Mouse (Mus musculus) liver, embryonic 16.5 days (tissue): ENCODE data around the gene Helq. TPM values are rescaled to one million over a fixed set of nuclear protein-coding genes. Genes with fewer than 3 reads are reported as not detected.

Experiments
- ATAC-seq: fragments of 200-750 bp; cut with Nextera tagmentation; 2 replicates; pipeline ENCODE4 v1.8.0; 2017; ENCODE audit warnings: low read depth, mild to moderate bottlenecking, moderate number of reproducible peaks, moderate library complexity
- H3K27ac ChIP-seq: fragments of 300-500 bp; sonication (generic); 2 replicates; pipeline ENCODE4 v1.5.1; 2014; ENCODE audit warnings: mild to moderate bottlenecking, low read length
- H3K27me3 ChIP-seq: fragments of 300-500 bp; sonication (generic); 2 replicates; pipeline ENCODE4 v1.6.1; 2014; ENCODE audit warnings: low read depth, low read length, mixed read lengths; ENCODE audit not compliant: control insufficient read depth, insufficient read depth
- H3K36me3 ChIP-seq: fragments of 300-500 bp; sonication (generic); 2 replicates; pipeline ENCODE4 v1.6.1; 2014; ENCODE audit warnings: mild to moderate bottlenecking; ENCODE audit not compliant: control insufficient read depth, insufficient read depth
- H3K4me1 ChIP-seq: fragments of 300-500 bp; sonication (generic); 2 replicates; pipeline ENCODE4 v1.6.1; 2014; ENCODE audit warnings: low read depth, low read length, mixed read lengths; ENCODE audit not compliant: control insufficient read depth
- H3K4me2 ChIP-seq: fragments of 300-500 bp; sonication (generic); 2 replicates; pipeline ENCODE4 v1.6.1; 2014; ENCODE audit warnings: low read depth, low read length, mixed read lengths
- H3K4me3 ChIP-seq: fragments of 300-500 bp; sonication (generic); 2 replicates; pipeline ENCODE4 v1.5.1; 2014; ENCODE audit warnings: low read depth, mild to moderate bottlenecking, low read length
- H3K9ac ChIP-seq: fragments of 300-500 bp; sonication (generic); 2 replicates; pipeline ENCODE4 v1.6.1; 2014; ENCODE audit warnings: low read depth, low read length
- H3K9me3 ChIP-seq: fragments of 300-500 bp; sonication (generic); replicated peaks from 2 replicates; pipeline ENCODE4 v1.6.1; 2016; ENCODE audit warnings: low read length; ENCODE audit not compliant: control insufficient read depth
- WGBS: fragments of 180-500 bp; shearing (Covaris S2); extraction: QIAGEN DNeasy Blood & Tissue Kit; methylation state at CpG from one replicate; pipeline ENCODE4 v1.1.7; 2014; ENCODE audit not compliant: insufficient replicate concordance; 5-methylcytosine and 5-hydroxymethylcytosine counted together
- polyA plus RNA-seq: library from polyadenylated mRNA; unstranded; fragments of >200 nt; fragmentation: Nextera tagmentation; extraction: Ambion mirVana; gene quantifications from 2 replicates; pipeline ENCODE4 v1.2.1, GENCODE M21; 2015

Gene Helq
- polyA plus RNA-seq, 1 experiment from 2014 or later = 8.4 TPM

DNA sequence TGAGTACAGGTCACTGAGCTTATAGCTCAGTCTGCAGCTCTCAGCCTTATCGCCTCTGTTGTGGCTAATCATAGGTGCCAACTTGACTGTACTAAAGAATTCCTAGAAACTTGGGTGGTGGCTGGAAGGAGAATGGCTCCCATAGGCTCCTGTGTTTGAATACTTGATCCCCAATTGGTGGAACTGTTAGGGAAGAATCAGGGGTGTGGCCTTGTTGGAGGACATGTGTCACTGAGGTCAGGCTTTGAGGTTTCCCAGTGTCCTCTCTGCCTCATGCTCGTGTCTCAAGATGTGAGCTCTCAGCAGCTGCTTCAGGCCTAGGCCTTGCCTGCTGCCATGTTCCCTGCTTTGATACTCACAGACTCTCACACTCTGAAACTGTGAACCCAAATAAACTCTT, 35.4 kb upstream of the Helq start:
- H3K4me3 ChIP-seq = no peak overlapping the region
- H3K36me3 ChIP-seq = no peaks in the 10 kb centered on the region
- no peak overlapping the region for H3K9ac ChIP-seq
- no peaks in the 10 kb centered on the region for H3K9me3 ChIP-seq
- H3K27ac ChIP-seq = no peak overlapping the region
- no peaks in the 10 kb centered on the region for H3K4me1 ChIP-seq
- no peak for ATAC-seq
- H3K4me2 ChIP-seq = no peak overlapping the region
- WGBS = 58% methylated on average over 2 of the region's 2 CpGs
- no peaks in the 10 kb centered on the region for H3K27me3 ChIP-seq

DNA sequence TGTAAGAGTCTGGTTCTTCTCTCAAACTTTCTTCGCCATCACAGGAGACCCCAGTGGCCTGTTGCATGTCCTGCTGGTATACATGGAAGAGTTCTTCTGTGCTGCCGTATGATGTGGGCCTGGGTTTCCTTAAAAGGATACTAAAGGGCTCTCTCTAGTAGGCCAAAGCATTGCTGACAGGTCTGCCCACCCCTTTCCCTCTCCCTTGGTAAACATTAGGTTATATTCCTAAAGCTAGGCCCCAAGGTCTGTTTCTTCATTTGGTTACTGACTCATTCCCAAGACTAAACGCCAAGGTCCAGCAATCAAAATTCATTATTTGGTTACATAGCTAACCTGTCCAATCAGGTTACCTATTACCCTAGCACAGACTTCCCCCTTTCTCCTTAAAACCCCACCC, 34.3 kb upstream of the Helq start:
- Histone ChIP-seq H3K27me3 (no peaks in the 10 kb centered on the region), H3K27ac (no peak overlapping the region), H3K9me3 (no peaks in the 10 kb centered on the region), H3K4me1 (no peaks in the 10 kb centered on the region), H3K4me3 (no peak overlapping the region), H3K9ac (no peak overlapping the region), H3K36me3 (no peaks in the 10 kb centered on the region), H3K4me2 (no peak overlapping the region)
- WGBS = 69% methylated on average over 3 of the region's 3 CpGs
- ATAC-seq = no peak

DNA sequence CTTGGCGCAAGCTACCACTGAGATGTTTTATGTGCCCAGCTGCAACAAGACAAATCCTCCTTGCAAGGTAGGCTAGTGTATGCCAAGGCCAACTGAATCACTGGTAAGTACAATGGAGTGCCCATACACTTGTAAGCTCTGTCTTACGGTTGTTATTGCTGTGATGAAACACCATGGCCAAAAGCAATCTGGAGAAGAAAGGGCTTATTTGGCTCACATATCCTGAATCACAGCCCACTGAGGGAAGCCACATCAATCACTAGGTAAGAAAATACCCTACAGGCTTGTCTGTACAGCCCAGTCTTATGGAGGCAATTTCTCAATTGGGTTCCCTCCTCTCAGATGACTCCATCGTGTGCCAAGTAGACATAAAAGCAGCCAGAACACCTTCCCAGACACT, 30.3 kb upstream of the Helq start:
- no peak overlapping the region for H3K9ac ChIP-seq
- H3K27ac ChIP-seq = no peak overlapping the region
- no peak overlapping the region for H3K4me2 ChIP-seq
- no peaks in the 10 kb centered on the region for H3K9me3 ChIP-seq
- no peaks in the 10 kb centered on the region for H3K4me1 ChIP-seq
- WGBS = 74% methylated on average over 3 of the region's 3 CpGs
- no peak overlapping the region for H3K4me3 ChIP-seq
- no peak for ATAC-seq
- H3K27me3 ChIP-seq = no peaks in the 10 kb centered on the region
- H3K36me3 ChIP-seq = no peaks in the 10 kb centered on the region

DNA sequence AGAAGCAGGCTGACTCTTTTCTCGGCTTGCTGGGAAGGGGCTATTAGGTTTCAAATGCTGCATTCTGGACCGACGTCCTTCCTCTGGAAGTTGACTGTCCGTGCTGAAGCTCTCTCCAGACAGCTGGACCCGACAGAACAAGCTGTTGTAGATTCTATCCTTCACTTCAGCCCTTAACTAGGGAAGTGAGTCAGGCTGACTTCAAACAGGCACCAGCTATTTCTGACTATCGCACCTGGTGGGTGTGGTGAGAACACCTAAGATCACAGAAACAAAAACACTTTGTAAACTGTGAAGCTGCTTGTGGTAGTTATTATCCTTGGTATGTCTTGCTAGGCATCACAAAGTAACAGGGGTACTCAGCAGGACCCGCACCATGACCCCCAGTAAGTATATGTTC, 28.1 kb upstream of the Helq start:
- H3K27me3 ChIP-seq = no peaks in the 10 kb centered on the region
- H3K4me3 ChIP-seq = no peak overlapping the region
- H3K27ac ChIP-seq = no peak overlapping the region
- no peaks in the 10 kb centered on the region for H3K4me1 ChIP-seq
- no peak overlapping the region for H3K4me2 ChIP-seq
- WGBS = 66% methylated on average over 7 of the region's 7 CpGs
- no peak for ATAC-seq
- H3K9me3 ChIP-seq = no peaks in the 10 kb centered on the region
- no peak overlapping the region for H3K9ac ChIP-seq
- no peaks in the 10 kb centered on the region for H3K36me3 ChIP-seq

DNA sequence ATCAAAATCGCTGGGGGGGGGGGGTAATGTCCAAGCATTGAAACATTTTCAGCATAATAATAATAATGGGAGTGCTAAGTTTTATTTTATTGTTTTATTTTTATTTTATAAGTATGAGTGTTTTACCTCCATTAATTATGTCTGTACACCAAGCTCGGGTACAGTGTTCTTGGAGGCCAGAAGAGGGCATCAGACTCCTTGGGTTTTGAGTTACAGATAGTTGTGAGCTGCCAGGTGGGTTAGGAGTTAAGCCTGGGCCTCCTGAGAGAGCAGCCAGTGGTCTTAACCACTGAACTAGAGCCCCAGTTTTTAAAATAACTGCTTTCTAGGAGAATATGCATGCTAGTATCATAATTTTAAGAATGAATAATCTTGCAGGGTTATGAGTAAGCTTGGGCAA, 27.6 kb upstream of the Helq start:
- Histone ChIP-seq H3K4me2 (no peak overlapping the region), H3K27ac (no peak overlapping the region)

DNA sequence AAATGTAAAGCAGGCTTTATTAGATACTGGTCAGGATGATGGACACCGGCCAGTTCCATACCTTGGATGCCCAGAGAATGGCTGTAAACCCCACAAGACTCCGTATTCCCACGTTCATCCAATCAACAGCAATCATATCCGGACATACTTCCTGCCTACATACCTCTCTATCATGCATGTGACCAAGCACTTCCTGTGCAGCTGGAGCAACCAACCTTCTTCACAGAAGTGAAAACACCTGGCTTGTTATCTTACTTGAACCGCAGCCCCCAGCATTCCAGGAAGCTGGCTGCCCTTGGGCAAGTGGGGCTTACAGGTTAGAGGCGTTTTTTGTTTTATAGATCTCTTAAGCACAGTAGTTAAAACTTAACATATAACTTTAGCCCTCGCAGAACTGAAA, 24.4 kb upstream of the Helq start:
- no peak for ATAC-seq
- Histone ChIP-seq H3K27me3 (no peaks in the 10 kb centered on the region), H3K27ac (no peak overlapping the region), H3K36me3 (no peaks in the 10 kb centered on the region), H3K4me1 (peaks cover 5% of the 10 kb centered on the region), H3K4me2 (no peak overlapping the region), H3K9ac (no peak overlapping the region), H3K4me3 (no peak overlapping the region), H3K9me3 (no peaks in the 10 kb centered on the region)
- WGBS = 52% methylated on average over 7 of the region's 7 CpGs

More for the DNA sequence above, 27.6 kb upstream of the Helq start:
- H3K27me3 ChIP-seq = no peaks in the 10 kb centered on the region
- H3K9ac ChIP-seq = no peak overlapping the region
- no peaks in the 10 kb centered on the region for H3K36me3 ChIP-seq
- WGBS = 11% methylated on average over 2 of the region's 2 CpGs
- H3K4me1 ChIP-seq = no peaks in the 10 kb centered on the region; the same call in 1 of the 2 replicates
- no peaks in the 10 kb centered on the region for H3K9me3 ChIP-seq
- no peak for ATAC-seq
- no peak overlapping the region for H3K4me3 ChIP-seq

DNA sequence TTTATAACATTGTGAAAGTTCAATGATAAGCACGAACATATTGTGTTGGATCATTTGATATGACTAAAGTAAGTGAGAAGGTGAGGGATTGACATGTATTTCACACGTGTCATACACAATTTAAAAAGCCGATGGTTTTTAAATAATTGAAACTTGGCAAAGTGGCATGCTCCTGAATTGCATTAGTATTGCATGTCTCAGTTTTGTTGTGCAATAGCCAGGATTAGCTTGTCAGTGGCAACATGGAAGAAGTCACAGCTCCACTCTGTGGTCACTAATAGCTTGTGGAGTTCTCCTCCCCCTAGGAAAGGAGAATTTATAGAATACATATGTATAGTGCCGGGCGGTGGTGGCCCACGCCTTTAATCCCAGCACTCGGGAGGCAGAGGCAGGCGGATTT, 23.0 kb upstream of the Helq start:
- Histone ChIP-seq H3K4me1 (peaks cover 5% of the 10 kb centered on the region), H3K9me3 (no peaks in the 10 kb centered on the region), H3K27me3 (no peaks in the 10 kb centered on the region), H3K36me3 (no peaks in the 10 kb centered on the region), H3K4me3 (peak overlapping the region; percentile 91), H3K4me2 (peak overlapping the region; percentile 95), H3K9ac (no peak overlapping the region; the same call in 1 of the 2 replicates), H3K27ac (no peak overlapping the region)
- no peak for ATAC-seq
- 63% methylated on average over 8 of the region's 8 CpGs for WGBS

DNA sequence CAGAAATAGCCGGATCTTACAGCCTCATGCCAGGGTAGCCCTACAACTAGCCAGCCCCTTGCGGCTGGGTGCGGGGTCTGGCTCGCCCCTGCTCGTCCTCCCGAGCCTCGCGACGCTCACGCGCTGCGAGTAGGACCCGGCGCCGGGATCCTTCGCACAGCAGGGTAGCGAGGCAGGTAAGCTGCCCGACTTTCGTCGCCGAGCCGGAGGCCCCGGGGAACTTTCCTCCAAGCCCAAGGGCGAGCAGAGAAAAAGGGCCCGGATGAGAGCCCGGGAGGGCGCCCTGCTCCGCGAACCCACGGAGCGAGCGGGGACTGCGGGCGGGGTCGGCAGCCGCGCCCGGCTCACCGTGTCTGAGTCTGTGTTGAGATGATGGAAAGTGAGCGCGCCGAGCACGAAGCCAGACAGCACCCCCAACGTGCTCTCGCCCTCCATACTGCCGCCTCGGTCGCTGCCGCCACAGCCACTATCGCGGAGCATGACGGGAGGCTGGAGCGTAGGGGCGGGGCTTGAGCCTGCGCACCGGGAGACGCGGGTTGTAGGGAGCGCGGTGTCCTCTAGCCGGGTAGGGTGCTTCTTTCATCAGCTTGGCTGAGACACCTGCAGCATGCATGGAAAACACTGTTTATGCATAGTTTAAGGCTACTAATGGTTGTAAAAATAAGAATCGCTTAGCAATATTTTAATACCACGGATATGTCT, 22.2 kb upstream of the Helq start, which contains the start of gene Abraxas1:
Gene Abraxas1 (minus strand): TSS at position 483 of the 702 bp plus-strand sequence.
- Histone ChIP-seq H3K9me3 (no peaks in the 10 kb centered on the region), H3K27ac (peak within 1 kb of the TSS; percentile 83), H3K4me2 (peak within 1 kb of the TSS; percentile 95), H3K36me3 (peaks cover 2% of the 10 kb centered on the region), H3K27me3 (no peaks in the 10 kb centered on the region), H3K9ac (peak within 1 kb of the TSS; percentile 96), H3K4me3 (peak within 1 kb of the TSS; percentile 91), H3K4me1 (peaks cover 5% of the 10 kb centered on the region)
- under 1% methylated on average over 63 of the region's 63 CpGs for WGBS
- ATAC-seq = peak; percentile 96

DNA sequence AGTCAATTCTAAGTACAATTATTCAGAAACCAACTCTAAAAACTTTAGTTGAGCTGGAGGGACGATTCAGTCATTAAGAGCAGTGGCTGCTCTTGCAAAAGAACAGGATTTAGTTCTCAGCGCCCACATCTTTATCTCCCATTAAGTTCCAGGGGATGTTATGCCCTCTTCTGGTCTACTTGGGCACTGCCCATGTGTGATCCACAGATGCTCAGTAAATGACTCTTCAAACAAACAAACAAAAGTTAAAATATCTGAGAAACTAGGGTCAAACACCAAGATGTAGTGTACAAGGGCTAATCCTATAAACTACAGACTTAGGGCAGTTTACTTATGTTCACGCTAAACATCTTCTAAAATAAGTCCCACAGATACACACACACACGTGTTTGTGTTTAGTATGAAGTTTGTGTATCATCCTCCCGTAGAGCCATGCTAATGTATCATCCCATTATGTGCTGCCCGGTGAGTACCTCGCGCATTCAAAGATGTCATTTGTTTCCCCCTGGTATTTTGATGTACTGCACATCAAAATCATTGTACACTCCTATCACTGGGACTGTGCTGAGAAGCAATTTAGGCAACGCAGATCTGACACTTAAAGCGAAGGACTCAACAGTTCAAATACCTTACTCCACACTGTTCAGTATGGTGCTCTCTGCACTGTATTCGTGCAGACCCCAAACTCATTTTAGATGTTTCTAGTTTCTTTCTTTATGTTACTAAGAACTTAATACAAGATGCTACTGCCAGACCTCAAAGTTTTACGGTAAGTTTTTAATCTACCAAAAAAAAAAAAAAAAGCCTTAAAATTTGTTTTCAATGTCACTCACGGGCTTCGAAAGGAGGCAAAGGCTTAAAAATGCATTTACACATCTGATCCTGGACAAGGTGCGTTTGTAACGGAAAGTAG, 21.4 kb upstream of the Helq start:
- Histone ChIP-seq H3K36me3 (peaks cover 4% of the 10 kb centered on the region), H3K27me3 (no peaks in the 10 kb centered on the region), H3K27ac (peak overlapping the region; percentile 83), H3K4me2 (peak overlapping the region; percentile 95), H3K4me1 (peaks cover 5% of the 10 kb centered on the region), H3K4me3 (peak overlapping the region; percentile 91), H3K9ac (peak overlapping the region; percentile 96), H3K9me3 (no peaks in the 10 kb centered on the region)
- WGBS = 27% methylated on average over 16 of the region's 16 CpGs
- no peak; the same call in 1 of the 2 replicates for ATAC-seq
